Mouse (Mus musculus) heart, embryonic 10.5 days (tissue): ENCODE data around the gene Lrrc8a. TPM values are rescaled to one million over a fixed set of nuclear protein-coding genes. Genes with fewer than 3 reads are reported as not detected.

Experiments
- DNase-seq: peaks from one replicate; pipeline ENCODE4 v3.0.0-alpha.2; 2017; ENCODE audit warnings: low spot score
- H3K27ac ChIP-seq: fragments of 300-500 bp; sonication (generic); 2 replicates; pipeline ENCODE4 v1.5.1; 2016; ENCODE audit warnings: mild to moderate bottlenecking
- H3K27me3 ChIP-seq: fragments of 300-500 bp; sonication (generic); 2 replicates; pipeline ENCODE4 v1.6.1; 2016; ENCODE audit warnings: mild to moderate bottlenecking; ENCODE audit not compliant: poor library complexity, insufficient read depth, severe bottlenecking
- H3K36me3 ChIP-seq: fragments of 300-500 bp; sonication (generic); 2 replicates; pipeline ENCODE4 v1.6.1; 2016; ENCODE audit warnings: mild to moderate bottlenecking, moderate library complexity
- H3K4me1 ChIP-seq: fragments of 300-500 bp; sonication (generic); 2 replicates; pipeline ENCODE4 v1.6.1; 2016; ENCODE audit warnings: mild to moderate bottlenecking
- H3K4me3 ChIP-seq: fragments of 300-500 bp; sonication (generic); 2 replicates; pipeline ENCODE4 v1.5.1; 2016; ENCODE audit warnings: mild to moderate bottlenecking, moderate library complexity
- H3K9me3 ChIP-seq: fragments of 300-500 bp; sonication (generic); 2 replicates; pipeline ENCODE4 v1.6.1; 2016; ENCODE audit warnings: mild to moderate bottlenecking, moderate library complexity
- WGBS: fragments of 180-500 bp; shearing (Covaris S2); methylation state at CpG from one replicate; pipeline ENCODE4 v1.1.7; 2016; 5-methylcytosine and 5-hydroxymethylcytosine counted together
- polyA plus RNA-seq: library from polyadenylated mRNA; unstranded; fragments of >200 nt; fragmentation: Nextera tagmentation; extraction: Ambion mirVana; gene quantifications from 2 replicates; pipeline ENCODE4 v1.2.1, GENCODE M21; 2016

The Lrrc8a gene
- polyA plus RNA-seq, 1 experiment from 2014 or later, result 20.2 TPM

GRCm38 (mm10) chr2:30309351-30309750 is 71.8 kb downstream of the Lrrc8a start:
- Histone ChIP-seq H3K9me3 (no peaks in the 10 kb centered on the region), H3K27ac (no peak overlapping the region), H3K36me3 (peaks cover 97% of the 10 kb centered on the region), H3K27me3 (no peaks in the 10 kb centered on the region), H3K4me3 (no peak overlapping the region), H3K4me1 (no peaks in the 10 kb centered on the region)
- DNase-seq, result no peak
- WGBS, result 83% methylated on average over 3 of the region's 3 CpGs

GRCm38 (mm10) chr2:30311481-30311880 is 74.0 kb downstream of the Lrrc8a start:
- H3K27ac ChIP-seq, result no peak overlapping the region
- no peak overlapping the region for H3K4me3 ChIP-seq
- DNase-seq, result no peak
- H3K27me3 ChIP-seq, result no peaks in the 10 kb centered on the region
- H3K4me1 ChIP-seq, result no peaks in the 10 kb centered on the region
- WGBS, result 90% methylated on average over 2 of the region's 2 CpGs
- no peaks in the 10 kb centered on the region for H3K9me3 ChIP-seq
- H3K36me3 ChIP-seq, result peaks cover 97% of the 10 kb centered on the region

Other genes starting within 250 kb of the Lrrc8a start
- 17.7 and 22.3 TPM in 2 replicates for gene Wdr34, start 188.8 kb upstream of the Lrrc8a start, polyA plus RNA-seq
- gene Set, start 180.3 kb upstream of the Lrrc8a start, polyA plus RNA-seq, result 341 and 570 TPM in 2 replicates
- 13.8 and 17.7 TPM in 2 replicates for gene Pkn3, start 160.0 kb upstream of the Lrrc8a start, polyA plus RNA-seq
- gene Zdhhc12, start 144.1 kb upstream of the Lrrc8a start, polyA plus RNA-seq, result 65.5 and 66.2 TPM in 2 replicates
- gene Zer1, start 113.1 kb upstream of the Lrrc8a start, polyA plus RNA-seq, result 5.9 and 7.2 TPM in 2 replicates
- gene Tbc1d13, start 104.0 kb upstream of the Lrrc8a start, polyA plus RNA-seq, result 3.9 and 6.8 TPM in 2 replicates
- 31.3 and 32.5 TPM in 2 replicates for gene Endog, start 66.2 kb upstream of the Lrrc8a start, polyA plus RNA-seq
- gene Spout1, start 59.3 kb upstream of the Lrrc8a start, polyA plus RNA-seq, result 52.1 and 72.0 TPM in 2 replicates
- 12.8 and 17.2 TPM in 2 replicates for gene Kyat1, start 31.9 kb upstream of the Lrrc8a start, polyA plus RNA-seq
- 0.14 and 0.19 TPM in 2 replicates for gene Gm28035, start 2.9 kb downstream of the Lrrc8a start, polyA plus RNA-seq
- 4.4 and 5.2 TPM in 2 replicates for gene Phyhd1, start 28.5 kb downstream of the Lrrc8a start, polyA plus RNA-seq
- not detected in 2 replicates for gene Gm28038, start 43.3 kb downstream of the Lrrc8a start, polyA plus RNA-seq
- gene Dolk, start 48.6 kb downstream of the Lrrc8a start, polyA plus RNA-seq, result 29.3 and 31.7 TPM in 2 replicates
- gene Nup188, start 48.7 kb downstream of the Lrrc8a start, polyA plus RNA-seq, result 45.2 and 46.5 TPM in 2 replicates
- gene Sh3glb2, start 121.6 kb downstream of the Lrrc8a start, polyA plus RNA-seq, result 101 and 132 TPM in 2 replicates
- 28.2 and 35.1 TPM in 2 replicates for gene Miga2, start 126.5 kb downstream of the Lrrc8a start, polyA plus RNA-seq
- 29.9 and 36.1 TPM in 2 replicates for gene Dolpp1, start 154.5 kb downstream of the Lrrc8a start, polyA plus RNA-seq
- 36.1 and 55.2 TPM in 2 replicates for gene Crat, start 178.1 kb downstream of the Lrrc8a start, polyA plus RNA-seq
- 129 and 140 TPM in 2 replicates for gene Ptpa, start 178.3 kb downstream of the Lrrc8a start, polyA plus RNA-seq
- gene Ier5l, start 236.5 kb downstream of the Lrrc8a start, polyA plus RNA-seq, result 1.00 and 2.2 TPM in 2 replicates